Mouse (Mus musculus) ES-E14 (cell line): ENCODE measurements around the gene Rec114.

Experiments used
- CHD2 ChIP-seq: IDR thresholded peaks from 2 replicates; pipeline ENCODE4 v1.6.1; 2014; ENCODE audit warnings: mild to moderate bottlenecking, low read depth, low read length, inconsistent platforms
- HCFC1 ChIP-seq: IDR thresholded peaks from 2 replicates; pipeline ENCODE4 v1.6.1; 2012; ENCODE audit warnings: low read length, inconsistent platforms, borderline replicate concordance; ENCODE audit not compliant: insufficient read depth
- MAFK ChIP-seq: IDR thresholded peaks from 2 replicates; pipeline ENCODE4 v1.6.1; 2014; ENCODE audit warnings: mild to moderate bottlenecking, low read depth, low read length, inconsistent platforms; ENCODE audit not compliant: insufficient read depth
- ZC3H11A ChIP-seq: IDR thresholded peaks from 2 replicates; pipeline ENCODE4 v1.6.1; 2012; ENCODE audit warnings: low read depth, mild to moderate bottlenecking, inconsistent platforms, low read length, borderline replicate concordance
- ZNF384 ChIP-seq: IDR thresholded peaks from 2 replicates; pipeline ENCODE4 v1.6.1; 2012; ENCODE audit warnings: low read depth, low read length, inconsistent platforms

DNA sequence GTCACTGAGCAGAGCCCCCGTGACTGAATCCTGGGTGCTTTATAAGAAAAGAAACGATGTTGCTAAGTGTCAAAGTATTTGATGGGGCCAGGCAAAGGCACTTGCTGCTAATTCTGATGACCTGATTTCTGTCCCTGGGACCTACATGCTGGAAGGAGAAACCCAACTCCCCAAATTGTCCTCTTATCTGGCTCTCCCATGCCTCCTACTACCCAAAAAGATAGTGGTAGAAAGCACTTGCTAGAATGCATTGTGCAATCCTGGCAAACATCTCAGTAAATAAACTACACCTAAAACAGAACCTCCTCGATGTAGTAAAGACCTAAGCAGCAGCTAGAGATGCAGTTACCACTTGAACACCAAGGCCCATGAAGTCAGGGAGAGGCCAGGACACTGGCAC lies 81.0 kb downstream of the Rec114 start:
- no peak for TF ChIP-seq CHD2
- no peak for TF ChIP-seq HCFC1
- no peak for TF ChIP-seq ZC3H11A
- no peak for TF ChIP-seq ZNF384
- TF ChIP-seq MAFK = no peak
